Mouse (Mus musculus) T-cell, adult 66 days (primary cell): ENCODE measurements around the gene Mtrf1l. TPM values are rescaled to one million over a fixed set of nuclear protein-coding genes. Genes with fewer than 3 reads are reported as not detected.

Experiments used
- total RNA-seq, 2 experiments: library from RNA; stranded (reverse); gene quantifications; 3 replicates in 1 of 2; 4 replicates in 1 of 2; pipeline ENCODE4 v1.2.4; 2023

Gene Mtrf1l
- 10 to 100 TPM; 25.8 to 27.8 TPM for total RNA-seq

DNA sequence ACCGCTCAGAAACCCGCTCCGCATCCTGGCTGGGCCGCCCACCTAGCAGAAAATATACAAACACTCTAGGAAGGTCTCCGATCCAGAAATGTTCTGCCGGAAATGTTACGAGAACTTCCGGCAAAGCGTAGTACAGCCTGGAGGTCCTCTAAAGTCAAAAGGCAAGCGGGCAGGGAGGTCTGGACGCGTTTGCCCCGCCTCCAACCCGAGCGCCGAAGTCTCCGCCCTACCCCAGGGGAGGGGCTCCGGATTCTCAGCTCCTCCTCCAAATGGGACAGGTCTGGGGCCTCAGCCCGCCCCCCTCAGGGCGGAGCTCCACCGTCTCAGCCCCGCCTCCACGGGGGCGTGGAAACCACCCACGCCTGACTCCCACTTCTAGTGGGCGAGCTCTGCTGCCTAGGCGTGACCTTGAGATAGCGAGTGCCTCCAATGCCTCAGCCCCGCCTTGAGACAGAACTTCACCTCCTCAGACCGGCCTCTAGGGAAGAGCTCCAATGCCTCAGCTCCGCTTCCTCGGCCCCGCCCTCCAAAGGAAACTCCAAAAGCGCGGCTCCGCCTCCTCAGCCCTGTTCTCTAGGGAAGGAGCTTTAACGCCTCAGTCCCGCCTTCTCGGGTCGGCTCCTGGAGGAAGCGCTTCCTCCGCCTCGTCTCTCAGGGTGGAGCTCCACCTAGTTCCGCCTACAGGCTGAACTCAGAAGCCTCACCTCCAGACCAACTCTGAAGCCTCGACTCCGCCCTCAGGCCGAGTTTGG, at the start of gene Mtrf1l:
Gene Mtrf1l, minus strand, starts transcription at position 171 of the 752 bp plus-strand sequence.

DNA sequence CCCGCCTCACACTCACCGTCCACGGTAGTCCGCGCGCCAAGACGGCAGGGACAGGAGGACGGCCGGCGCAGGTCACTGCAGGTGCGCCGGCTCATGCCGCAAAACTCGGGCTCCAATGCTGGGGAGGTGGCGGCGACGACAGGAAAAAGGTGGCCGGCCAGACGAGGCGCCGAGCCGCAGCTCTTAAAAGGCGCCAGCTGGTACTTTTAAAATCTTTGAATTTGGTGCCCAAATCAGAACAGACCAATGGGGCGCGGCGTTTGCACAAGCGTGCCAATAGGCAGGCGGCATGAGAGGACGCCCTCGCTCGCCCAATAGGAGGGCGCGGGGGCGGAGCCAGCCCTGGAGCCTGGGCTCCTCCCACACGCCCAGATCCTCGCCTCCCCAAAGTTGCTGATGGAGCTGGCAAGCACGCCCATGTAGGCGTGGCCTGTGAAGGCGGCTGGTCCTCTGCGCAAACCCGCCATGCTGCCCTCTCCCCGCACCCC, 18.4 kb downstream of the Mtrf1l start, which contains the start of gene Fbxo5:
Gene Fbxo5, minus strand, starts transcription at position 358 of the 488 bp plus-strand sequence.

Other genes starting within 250 kb of the Mtrf1l start
- under 1 TPM in 1 of 2 experiments, not detected in 1; 0.27 TPM for gene Myct1, start 230.1 kb downstream of the Mtrf1l start, total RNA-seq
- not detected for gene Vip, start 184.7 kb downstream of the Mtrf1l start, total RNA-seq
- gene Fbxo5, start 18.3 kb downstream of the Mtrf1l start, total RNA-seq: 10 to 100 TPM; 10.4 to 13.3 TPM
- not detected for gene Rgs17, start 98.5 kb upstream of the Mtrf1l start, total RNA-seq